Mouse (Mus musculus): ENCODE results near the gene Esx1.
A peak's percentile ranks its signal among the peaks of the same experiment; 100 is the strongest.

Gene Esx1

GRCm38 (mm10) chrX:137121718-137122117 is at the start of gene Esx1:
Gene Esx1, minus strand, starts transcription at chrX:137122083.
- DNase-seq (ENCODE audit: low spot score in 2 of 2), result no peak

- DNase-seq (ENCODE audit: low spot score in 2 of 2), result no peak
These were observed 48.1 kb upstream of the Esx1 start for GRCm38 (mm10) chrX:137170021-137170420.

- no peak for DNase-seq (ENCODE audit: low spot score in 2 of 2)
These were observed 45.8 kb upstream of the Esx1 start for GRCm38 (mm10) chrX:137167658-137168057.

GRCm38 (mm10) chrX:137165621-137166020 is 43.7 kb upstream of the Esx1 start:
- DNase-seq (ENCODE audit: low spot score in 2 of 2), result no peak

- DNase-seq (ENCODE audit: low spot score in 2 of 2), result no peak
These were observed 40.8 kb upstream of the Esx1 start for GRCm38 (mm10) chrX:137162700-137163099.

- no peak for DNase-seq (ENCODE audit: low spot score in 2 of 2)
These were observed 39.1 kb upstream of the Esx1 start for GRCm38 (mm10) chrX:137160971-137161370.

GRCm38 (mm10) chrX:137149050-137149449 is 27.2 kb upstream of the Esx1 start:
- DNase-seq (ENCODE audit: low spot score in 2 of 2), result no peak

- no peak for DNase-seq (ENCODE audit: low spot score in 2 of 2)
These were observed 22.8 kb upstream of the Esx1 start for GRCm38 (mm10) chrX:137144674-137145073.

- DNase-seq (ENCODE audit: low spot score in 2 of 2), result no peak
These were observed 21.8 kb upstream of the Esx1 start for GRCm38 (mm10) chrX:137143726-137144125.

- DNase-seq (ENCODE audit: low spot score in 2 of 2), result no peak
These were observed 20.7 kb upstream of the Esx1 start for GRCm38 (mm10) chrX:137142546-137142945.

DNA sequence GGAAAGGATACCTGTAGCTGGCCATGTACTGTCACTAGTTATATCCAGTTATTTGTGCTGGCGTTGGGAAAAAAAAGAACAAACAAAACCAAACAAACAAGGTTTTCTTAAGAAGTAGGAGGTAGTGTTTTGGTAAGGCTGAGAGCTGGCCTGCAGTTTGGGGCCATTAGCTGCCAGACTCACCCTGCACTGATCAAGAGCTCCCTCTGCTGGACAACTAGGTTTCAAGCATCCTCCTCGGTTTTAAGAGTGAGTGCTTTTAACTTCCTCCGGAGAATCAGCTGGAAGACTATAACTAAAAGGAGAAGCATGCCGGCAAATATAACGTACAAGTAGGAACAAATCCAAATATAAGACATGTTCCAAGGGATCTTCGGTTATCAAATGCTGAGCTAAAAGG is 19.8 kb upstream of the Esx1 start:
- peak in 1 of 2 experiments; percentile 64 for DNase-seq (ENCODE audit: low spot score in 2 of 2)

DNA sequence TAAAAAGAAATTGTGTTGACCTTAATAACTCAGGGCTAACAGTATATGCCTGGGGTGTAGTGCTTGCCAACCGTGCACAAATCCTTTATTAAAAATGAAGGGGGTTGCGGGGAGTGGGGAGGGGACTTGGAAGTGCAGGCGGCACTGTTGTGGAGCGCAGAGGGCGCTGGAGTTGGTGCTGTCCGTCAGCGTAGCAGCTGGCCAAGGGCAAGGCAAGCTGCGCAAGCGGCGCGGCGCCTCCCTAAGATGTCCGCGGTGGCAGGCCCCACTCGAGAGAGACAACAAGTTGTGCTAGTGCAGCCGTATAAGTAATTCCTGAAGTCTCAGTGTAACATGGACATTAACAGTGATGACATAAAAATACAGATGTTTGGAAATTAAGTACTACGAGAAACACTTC is 5.7 kb upstream of the Esx1 start:
- DNase-seq (ENCODE audit: low spot score in 2 of 2), result no peak

GRCm38 (mm10) chrX:137119675-137120423 is 2.0 kb downstream of the Esx1 start:
- DNase-seq (ENCODE audit: low spot score in 2 of 2), result no peak

GRCm38 (mm10) chrX:137118097-137118746 is 3.7 kb downstream of the Esx1 start:
- DNase-seq (ENCODE audit: low spot score in 2 of 2), result no peak

GRCm38 (mm10) chrX:137106498-137106897 is 15.4 kb downstream of the Esx1 start:
- no peak for DNase-seq (ENCODE audit: low spot score in 2 of 2)

DNA sequence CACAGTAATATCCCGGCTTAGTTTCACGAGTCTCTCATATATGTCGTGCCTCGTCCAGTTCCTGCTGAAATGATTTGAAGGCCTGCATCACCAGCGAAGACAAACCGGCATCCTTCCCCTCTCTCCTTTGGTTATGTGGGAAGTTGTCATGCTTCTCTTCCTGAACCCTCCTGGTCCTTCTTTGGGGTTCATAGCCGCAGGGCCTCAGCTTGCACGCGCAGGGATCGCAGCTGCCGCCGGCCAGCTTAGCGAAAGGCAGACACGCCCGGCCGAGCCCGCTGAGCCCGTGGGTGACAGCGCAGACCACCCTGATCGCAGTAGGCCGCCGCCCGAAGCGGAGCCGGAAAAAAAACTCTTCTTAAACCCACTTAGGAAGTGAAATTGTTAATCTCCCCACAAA is 17.4 kb downstream of the Esx1 start:
- DNase-seq (ENCODE audit: low spot score in 2 of 2), result no peak

All from left cerebral cortex, adult 9 months (tissue).